Mouse (Mus musculus): ENCODE data around the gene Zfp784.
A peak's percentile ranks its signal among the peaks of the same experiment; 100 is the strongest.

Zfp784 gene

DNA sequence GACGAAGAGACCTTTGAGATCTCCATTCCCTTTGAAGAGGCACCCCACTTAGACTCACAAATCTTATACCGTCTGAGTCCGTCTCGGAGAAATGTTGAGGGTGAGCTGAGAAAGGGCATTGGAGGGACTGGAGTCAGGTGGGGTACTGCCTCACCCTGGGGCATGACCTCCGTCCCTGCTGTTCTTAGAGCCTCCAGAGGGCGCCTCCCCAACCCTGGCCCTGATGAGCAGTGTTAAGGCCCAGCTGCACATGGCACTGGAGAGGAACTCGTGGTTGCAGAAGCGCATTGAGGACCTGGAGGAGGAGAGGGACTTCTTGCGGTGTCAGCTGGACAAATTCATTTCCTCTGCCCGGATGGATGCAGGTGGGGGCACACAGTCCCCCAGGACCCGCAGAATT, 19.6 kb upstream of the Zfp784 start:
- no peak for DNase-seq (ENCODE audit: low spot score in 2 of 2)

DNA sequence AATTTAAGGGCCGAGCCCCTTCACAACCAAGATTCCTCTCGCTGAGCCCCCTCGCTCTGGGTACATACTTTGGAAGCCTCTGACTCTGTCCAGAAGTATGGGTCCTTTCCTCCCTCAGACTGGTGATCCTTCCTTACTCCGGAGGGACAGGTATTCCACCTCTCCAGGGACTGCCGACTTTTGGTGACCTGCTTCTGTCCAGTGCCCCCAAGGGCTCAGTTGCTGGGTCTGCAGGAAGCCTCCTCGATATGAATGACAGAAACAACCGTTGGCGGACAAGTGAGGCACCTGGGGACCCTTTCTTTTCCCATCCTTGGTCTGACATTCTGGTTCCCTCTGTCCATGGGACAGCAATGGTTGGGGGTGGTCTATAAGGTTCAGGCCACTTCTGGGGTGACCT, 19.1 kb upstream of the Zfp784 start:
- DNase-seq (ENCODE audit: low spot score in 2 of 2) = no peak

DNA sequence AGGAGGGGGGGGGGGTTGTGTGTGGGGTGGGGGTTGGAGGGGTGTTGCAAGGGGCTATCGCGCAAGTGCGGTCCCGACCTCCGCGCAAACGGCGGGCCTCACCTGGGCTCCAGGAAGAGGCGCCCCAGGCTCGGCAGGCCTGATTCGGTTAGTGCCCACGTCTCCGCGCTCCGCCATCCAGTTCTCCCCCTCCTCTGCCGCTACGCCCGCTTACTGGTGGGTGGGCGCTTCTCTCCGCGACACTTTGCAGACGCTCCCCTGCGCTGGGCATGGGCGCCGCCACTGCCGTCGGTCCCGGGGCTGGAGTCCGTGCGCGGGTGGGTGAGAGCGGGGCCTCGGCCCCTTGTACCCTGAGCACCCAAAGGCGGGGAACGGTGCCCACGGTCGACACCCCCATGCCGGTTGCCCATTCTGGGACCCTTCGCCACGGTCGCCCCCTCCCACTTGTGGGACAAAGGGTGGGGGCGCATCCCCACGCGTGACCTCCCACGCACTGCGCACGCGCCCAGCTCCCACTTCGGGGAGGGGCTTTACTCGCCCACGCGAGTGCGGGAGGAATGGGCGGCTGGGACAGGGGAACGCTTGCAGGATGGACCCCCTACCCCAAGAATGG, 18.5 kb upstream of the Zfp784 start:
- no peak for DNase-seq (ENCODE audit: low spot score in 2 of 2)

DNA sequence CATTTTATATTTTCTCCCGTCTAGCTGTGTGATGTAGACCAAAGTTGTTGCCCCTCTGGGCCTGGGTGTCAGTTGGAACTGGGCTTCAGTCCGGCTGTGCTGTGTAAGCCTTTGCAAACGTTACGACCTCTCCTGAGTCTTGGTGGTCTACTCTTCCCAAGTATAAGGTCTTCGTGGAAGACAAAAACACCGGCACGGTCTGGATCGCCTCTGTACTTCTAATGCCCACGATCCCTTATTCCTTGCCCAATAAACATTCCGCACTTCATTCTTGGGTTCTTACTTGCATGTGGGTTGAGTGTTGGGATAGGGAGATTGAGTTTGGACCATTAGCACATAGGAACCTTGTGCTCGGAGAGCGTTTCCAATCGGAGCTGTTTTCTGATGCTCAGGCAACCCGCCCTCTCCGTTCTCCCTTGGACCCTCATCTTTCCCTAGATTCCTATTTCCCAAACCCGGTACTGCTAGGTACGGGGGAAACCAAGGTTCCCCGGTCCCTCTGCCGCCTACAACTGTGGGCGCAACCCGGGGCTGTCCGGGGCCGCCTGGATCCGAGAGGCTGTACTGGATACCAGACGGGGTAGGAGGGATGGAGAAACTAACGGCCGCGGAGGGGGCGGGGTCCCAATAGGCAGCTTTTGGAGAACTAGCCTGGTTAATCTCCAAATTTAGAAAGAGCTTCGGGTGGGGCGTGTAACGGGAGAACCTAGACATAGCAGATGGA, 15.4 kb upstream of the Zfp784 start:
- DNase-seq (ENCODE audit: low spot score in 2 of 2) = no peak

DNA sequence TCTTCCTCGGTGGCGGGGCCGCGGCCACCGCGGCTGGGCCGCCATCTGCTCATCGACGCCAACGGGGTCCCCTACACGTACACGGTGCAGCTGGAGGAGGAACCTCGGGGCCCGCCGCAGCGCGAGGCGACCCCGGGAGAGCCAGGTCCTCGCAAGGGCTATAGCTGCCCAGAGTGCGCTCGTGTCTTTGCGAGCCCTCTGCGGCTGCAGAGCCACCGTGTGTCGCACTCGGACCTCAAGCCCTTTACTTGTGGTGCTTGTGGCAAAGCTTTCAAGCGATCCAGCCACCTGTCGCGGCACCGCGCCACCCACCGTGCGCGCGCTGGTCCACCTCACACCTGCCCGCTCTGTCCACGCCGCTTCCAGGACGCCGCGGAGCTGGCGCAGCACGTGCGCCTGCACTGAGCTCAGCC, 14.7 kb upstream of the Zfp784 start:
- no peak for DNase-seq (ENCODE audit: low spot score in 2 of 2)

DNA sequence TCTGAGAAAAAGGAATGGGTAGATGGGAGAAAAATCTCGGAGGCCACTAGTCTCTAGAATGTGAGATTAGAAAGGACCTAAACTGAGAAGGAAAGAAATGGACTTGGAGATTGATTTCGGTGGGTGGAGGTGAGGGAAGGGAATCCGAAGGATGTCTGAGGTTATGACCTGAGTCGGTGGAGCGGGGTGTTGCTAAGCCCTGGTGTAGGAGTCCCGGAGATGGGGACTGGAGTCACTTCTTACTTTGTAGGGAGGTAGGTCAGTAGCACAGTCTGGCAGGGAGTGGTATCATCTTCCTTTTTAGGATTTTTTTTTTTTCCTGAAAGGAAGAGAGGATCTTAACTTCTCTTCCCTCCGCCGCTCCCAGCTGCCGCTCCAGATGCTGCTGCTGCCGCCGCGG, 14.2 kb upstream of the Zfp784 start:
- DNase-seq (ENCODE audit: low spot score in 2 of 2) = no peak

DNA sequence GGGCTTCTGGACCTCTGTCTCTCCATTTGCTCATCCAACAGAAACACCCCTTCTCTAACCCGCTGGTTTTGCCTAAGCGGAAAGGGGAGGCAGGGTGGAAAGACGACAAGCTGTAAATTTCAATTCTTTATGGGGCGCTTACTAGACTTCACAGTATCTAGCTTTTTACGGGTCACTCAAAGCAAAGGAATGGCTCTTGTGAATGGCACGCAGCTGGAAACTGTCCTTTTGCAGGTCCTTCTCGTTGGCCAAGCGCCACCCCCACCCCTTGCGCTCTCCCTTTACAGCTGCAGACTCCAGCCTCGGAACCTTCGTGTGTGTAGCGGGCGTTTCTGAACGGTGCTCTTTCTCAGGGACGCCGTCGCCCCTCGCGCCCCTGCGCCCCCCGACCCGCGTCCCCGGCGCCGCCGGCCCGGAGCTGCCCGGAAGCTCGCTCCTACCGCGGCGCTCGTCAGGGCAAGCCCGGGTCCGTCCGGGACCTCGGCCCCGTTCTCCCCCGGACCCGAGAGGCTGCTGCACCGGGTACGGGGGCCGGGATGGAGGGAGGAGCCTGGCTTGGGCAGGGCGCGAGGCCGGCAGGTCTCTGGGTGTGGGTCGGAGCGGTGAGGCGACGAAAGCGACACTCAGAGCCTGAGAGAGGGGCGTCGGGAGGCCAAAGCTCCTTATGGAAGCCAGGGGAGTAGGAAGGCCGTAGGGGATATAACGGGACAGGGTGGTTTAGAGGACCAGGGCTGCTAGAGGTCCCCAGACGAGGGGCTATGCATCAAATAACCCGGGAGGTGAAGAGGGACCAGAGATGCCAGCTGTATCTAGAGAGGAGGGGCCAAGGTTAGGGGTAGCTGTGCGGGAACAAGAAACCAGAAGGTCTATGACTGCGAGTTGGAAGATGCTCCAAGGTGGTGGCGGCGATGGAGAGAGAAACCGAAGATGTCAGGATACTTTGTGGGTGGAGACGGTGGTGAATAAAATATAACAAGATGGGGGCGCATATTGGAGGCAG, 13.2 kb upstream of the Zfp784 start, which contains the start of gene Zfp580:
Gene Zfp580, plus strand, starts transcription at position 346 of the 1,000 bp plus-strand sequence.
- DNase-seq (ENCODE audit: low spot score in 2 of 2) = peak; percentile 75 to 76

DNA sequence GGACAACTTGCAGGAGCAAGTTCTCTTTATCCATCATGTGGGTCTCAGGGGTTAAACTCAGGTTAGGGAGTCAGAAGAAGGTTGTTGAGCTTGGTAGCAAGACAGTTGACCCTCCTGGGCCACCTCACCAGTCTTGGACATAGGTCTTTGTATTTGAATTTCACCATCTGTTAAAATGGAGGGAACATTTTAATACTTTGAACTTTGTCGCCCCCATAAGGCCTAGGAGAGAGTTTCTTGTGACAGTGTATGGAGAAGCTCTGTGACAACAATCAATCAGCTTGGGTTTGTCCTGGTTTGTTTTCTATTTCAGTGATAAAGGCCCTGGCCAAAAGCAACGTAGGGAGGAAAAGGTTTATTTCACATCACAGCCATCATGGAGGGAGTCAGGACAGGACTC, 9.1 kb upstream of the Zfp784 start:
- peak in 1 of 2 experiments; percentile 40 for DNase-seq (ENCODE audit: low spot score in 2 of 2)

DNA sequence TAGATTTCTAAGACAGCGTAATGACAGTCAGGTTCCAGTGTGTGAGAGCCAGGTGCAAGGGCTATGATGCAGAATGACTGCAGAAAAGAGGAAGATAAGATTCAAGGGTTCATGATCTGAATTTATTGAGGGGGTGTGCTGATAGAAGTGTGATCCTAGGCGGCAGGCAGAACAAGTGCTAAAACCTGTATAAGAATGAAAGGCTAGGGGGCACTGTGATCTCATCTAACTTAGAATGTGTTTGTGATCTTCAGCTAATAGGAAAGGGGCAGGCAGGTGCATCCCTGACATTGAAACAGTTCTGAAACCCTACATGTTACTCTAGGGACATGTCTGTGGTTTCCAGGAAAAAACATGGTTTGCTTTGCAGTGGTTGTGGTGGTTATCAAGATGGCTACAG, 7.9 kb upstream of the Zfp784 start:
- no peak for DNase-seq (ENCODE audit: low spot score in 2 of 2)

DNA sequence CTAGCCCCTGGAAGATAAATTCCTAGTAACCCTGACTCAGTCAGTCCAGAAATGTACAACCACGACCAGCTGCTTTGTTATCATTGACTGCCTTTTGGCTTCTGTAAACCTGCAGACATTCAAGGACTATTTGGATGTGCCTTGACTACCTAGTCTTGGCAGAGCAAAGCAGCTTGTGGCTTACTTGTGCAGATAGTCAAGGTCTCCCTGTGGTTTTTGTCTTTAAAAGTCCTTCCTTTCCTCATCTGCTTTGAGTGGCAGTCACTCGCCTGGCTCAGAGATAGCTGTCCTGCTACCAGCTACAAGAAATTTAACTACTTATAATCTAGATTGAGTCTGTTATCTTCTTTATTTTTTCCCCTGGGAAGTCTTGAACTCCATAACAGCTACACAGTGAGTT, 6.7 kb upstream of the Zfp784 start:
- DNase-seq (ENCODE audit: low spot score in 2 of 2) = no peak

DNA sequence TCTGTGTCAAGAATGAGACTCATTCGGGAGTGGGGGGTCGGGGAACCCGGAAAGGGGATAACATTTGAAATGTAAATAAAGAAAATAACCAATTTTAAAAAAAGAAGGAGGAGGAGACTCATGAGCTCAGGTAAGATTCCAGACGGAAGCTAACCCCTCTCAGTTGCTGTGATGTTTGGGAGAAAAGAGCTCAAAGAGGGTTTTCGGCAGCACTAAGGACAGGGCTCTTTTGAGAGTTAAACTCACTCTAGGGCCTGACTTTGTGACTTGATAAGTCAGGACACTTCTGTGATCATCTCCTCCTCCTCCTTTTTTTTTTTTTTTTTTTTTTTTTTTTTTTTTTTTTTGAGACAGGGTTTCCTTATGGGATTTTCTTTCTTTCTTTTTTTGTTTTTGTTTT, 694 bp upstream of the Zfp784 start:
- no peak for DNase-seq (ENCODE audit: low spot score in 2 of 2)

DNA sequence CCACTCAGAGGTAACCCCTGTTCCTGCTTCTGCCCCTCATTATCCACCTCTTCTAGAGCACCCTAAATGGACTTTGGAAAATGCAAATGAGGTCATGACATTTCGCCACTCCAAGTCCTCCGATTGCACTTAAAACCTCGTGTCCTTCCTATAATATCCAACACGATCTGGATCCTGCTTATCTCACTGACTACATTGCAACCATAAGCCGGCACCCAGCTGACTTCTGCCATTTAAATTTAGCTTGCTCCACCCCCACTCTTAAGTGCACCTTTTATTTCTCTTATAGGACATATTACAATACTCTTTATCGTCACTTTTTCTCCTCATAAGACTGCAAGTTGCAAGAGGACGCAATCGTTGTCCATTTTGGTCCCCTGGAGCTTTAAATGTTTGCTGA, 779 bp downstream of the Zfp784 start:
- DNase-seq (ENCODE audit: low spot score in 2 of 2) = no peak

DNA sequence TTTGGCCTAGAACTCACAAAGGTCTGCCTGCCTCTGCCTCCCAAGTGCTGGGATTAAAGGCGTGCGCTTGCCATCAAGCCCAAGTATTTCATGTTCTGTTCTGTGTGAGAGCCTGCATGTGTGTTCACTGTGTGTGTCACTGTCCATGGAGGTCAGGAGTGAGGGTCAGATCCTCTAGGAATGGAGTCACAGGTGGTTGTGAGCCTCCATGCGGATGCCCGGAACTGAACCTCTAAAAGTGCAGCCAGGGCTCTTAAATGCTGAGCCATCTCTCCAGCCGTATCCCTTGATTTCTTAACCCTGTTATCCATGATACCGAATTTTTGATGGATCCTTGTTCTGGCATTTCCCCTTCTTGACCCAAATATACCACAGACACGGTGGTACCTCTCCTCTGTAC, 1.2 kb downstream of the Zfp784 start:
- no peak for DNase-seq (ENCODE audit: low spot score in 2 of 2)

DNA sequence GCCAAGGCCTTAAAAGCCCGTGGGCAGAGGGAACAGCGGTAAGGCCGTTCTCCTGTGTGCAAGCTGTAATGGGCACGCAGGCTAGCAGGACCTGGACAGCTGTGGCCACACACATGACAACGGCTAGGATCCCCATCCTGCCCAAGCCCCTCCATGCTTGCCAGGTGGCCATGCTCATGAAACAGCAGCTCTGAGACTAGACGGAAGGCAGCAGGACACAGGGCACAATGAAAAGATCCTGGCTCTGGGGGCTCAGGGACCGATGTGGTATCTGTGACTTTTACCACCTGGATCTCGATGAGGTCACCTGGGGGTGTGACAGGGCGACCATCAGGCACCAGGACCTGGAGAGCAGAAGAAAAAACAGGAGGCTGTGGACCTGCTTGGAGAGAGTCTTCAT, 2.1 kb downstream of the Zfp784 start:
- DNase-seq (ENCODE audit: low spot score in 2 of 2) = no peak

DNA sequence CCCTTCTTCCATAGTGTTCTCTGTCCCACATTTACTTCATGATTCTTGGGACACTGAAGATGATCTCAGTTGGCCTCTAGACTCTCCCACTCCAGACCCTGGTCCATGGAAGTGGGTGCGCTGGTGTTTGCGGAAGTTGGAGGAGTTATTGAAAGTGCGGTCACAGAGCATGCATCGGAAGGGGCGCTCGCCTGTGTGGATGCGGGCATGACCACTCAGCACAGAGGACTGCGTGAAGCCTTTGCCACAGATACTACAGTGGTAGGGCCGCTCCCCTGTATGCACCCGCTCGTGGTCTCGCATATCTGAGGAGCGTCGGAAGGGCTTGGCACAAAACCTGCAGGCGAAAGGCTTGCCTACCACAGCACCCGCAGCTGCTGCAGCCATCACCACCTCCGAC, 2.6 kb downstream of the Zfp784 start:
- no peak for DNase-seq (ENCODE audit: low spot score in 2 of 2)

DNA sequence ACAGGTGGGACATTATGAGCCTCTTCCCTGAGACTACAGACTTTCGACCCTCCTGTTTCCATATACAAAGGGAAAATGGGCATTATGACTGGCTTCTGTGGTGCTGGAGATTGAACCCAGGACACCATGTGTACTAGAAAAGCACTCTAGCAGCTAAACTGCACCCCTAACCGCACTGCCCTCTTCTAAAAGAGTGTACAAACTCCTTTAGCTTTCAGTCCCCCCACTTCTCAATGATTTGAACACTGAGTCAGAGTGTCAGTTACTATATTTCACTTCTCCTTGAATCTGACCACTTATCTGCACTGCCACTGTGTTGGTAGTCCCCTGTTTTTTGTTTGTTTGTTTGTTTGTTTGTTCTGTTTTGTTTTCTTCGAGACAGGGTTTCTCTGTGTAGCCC, 4.4 kb downstream of the Zfp784 start, which contains the start of gene 4632433K11Rik:
Gene 4632433K11Rik, plus strand, starts transcription at position 301 of the 400 bp plus-strand sequence.
- no peak for DNase-seq (ENCODE audit: low spot score in 2 of 2)

DNA sequence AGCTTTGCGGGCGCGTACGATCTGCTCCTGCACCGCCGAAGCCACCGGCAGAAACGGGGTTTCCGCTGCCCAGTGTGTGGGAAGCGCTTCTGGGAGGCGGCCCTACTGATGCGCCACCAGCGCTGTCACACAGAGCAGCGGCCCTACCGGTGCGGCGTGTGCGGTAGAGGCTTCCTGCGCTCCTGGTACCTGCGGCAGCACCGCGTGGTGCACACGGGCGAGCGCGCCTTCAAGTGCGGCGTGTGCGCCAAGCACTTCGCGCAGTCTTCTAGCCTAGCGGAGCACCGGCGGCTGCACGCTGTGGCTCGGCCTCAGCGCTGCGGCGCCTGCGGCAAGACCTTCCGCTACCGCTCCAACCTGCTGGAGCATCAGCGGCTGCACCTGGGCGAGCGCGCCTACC, 6.8 kb downstream of the Zfp784 start:
- no peak for DNase-seq (ENCODE audit: low spot score in 2 of 2)

DNA sequence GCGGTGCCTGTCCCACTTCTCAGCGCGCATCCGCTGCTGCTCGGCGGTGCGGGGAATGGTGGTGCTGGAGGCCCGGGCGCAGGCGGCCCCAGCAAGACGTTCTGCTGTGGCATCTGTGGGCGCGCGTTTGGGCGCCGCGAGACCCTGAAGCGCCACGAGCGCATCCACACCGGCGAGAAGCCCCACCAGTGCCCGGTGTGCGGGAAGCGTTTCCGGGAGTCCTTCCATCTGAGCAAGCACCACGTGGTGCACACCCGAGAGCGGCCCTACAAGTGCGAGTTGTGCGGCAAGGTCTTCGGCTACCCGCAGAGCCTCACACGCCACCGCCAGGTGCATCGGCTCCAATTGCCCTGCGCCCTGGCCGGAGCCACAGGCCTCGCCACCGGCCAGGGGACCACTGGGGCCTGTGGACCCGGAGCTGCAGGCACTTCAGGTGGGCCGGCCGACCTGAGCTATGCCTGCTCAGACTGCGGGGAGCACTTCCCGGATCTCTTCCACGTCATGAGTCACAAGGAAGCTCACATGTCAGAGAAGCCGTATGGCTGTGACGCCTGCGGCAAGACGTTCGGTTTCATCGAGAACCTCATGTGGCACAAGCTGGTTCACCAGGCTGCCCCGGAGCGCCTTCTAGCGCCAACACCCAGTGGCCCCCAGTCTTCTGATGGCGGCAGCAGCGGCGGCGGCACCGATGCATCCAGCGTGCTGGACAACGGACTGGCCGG, 7.5 kb downstream of the Zfp784 start:
- no peak for DNase-seq (ENCODE audit: low spot score in 2 of 2)

DNA sequence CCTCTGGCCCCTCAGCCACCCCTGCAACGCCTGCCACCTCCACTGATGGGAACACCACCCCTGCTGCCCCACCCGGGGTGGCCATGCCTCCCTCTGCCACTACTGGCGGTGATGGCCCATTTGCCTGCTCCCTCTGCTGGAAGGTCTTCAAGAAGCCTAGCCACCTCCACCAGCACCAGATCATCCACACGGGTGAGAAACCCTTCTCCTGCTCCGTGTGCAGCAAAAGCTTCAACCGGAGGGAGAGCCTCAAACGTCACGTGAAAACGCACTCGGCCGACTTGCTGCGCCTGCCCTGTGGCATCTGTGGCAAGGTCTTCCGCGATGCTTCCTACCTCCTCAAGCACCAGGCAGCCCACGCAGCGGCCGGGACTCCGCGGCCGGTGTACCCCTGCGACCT, 8.3 kb downstream of the Zfp784 start:
- DNase-seq (ENCODE audit: low spot score in 2 of 2) = no peak

DNA sequence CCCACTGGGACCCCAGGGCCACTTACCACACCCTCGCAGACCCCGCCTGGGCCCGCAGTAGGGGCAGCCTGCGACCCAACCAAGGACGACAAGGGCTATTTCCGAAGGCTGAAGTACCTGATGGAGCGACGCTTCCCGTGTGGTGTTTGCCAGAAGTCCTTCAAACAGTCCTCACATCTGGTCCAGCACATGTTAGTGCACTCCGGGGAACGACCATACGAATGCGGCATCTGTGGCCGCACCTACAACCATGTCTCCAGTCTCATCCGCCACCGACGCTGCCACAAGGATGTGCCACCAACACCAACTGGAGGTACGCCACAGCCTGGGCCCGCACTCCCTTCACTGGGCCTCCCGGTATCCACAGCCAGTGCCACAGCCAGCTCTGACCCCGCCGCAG, 8.7 kb downstream of the Zfp784 start:
- no peak for DNase-seq (ENCODE audit: low spot score in 2 of 2)

DNA sequence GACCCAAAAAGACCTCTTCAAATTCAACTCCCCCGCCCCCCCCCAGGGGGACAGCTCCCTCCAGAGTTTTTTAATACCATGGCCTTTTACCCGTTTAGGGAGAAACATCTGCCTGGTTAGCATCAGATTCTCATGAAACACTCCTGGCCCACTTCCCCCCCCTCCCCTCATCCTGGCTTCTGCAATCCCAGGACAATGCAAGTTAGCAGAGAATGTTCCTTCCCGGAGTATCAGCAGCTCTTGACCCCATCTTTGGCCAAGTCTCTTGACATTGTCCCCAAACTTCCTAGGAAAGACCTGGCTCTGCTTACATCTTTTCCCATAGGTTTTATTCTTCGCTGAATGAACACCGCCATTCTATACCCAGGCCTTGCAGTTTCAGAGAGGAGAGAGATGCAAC, 17.0 kb downstream of the Zfp784 start:
- DNase-seq (ENCODE audit: low spot score in 2 of 2) = no peak

DNA sequence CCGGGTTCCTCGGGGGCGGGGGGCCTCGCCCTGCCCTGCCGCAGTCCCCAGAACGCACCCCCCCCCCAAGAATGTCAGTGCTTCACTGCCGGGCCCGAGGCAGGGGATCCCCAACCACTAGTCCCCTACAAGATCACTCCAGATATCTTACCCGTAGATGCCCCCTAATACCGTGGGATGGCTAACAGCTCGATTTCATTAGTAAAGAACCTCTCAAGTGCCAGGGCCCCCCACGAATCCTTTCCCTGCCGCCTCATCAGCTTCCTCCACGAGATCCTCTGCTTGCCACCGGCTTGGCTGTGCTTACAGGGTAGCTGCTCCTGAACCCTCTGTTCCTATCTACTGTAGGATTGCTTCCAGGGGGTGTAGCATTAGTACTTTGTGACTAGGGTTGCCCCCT, 17.6 kb downstream of the Zfp784 start:
- DNase-seq (ENCODE audit: low spot score in 2 of 2) = no peak
